Mouse (Mus musculus) ES-E14 (cell line): Measurements from ENCODE around the gene Polr2l. TPM values are rescaled to one million over a fixed set of nuclear protein-coding genes. Genes with fewer than 3 reads are reported as not detected.

Experiments
- DNase-seq: peaks from one replicate; pipeline ENCODE4 v3.0.0-alpha.2; 2013; ENCODE audit warnings: low read depth, low spot score
- H3K27ac ChIP-seq: 2 replicates; pipeline ENCODE4 v1.5.1; 2012; ENCODE audit warnings: low read depth, mild to moderate bottlenecking, low read length, moderate library complexity, mixed read lengths; ENCODE audit not compliant: poor library complexity, insufficient read depth, severe bottlenecking
- H3K36me3 ChIP-seq: 2 replicates; pipeline ENCODE4 v1.6.1; 2012; ENCODE audit warnings: mild to moderate bottlenecking, low read length, moderate library complexity, mixed read lengths; ENCODE audit not compliant: control insufficient read depth, poor library complexity, insufficient read depth, severe bottlenecking
- H3K4me1 ChIP-seq, 2 experiments: fragments of 150-350 bp in 1 of 2; sonication (generic) in 1 of 2; 2 replicates each; pipeline ENCODE4 v1.6.1; 2012; ENCODE audit warnings: low read length in 2 of 2, mild to moderate bottlenecking in 1 of 2, mixed read lengths in 1 of 2; ENCODE audit not compliant: control insufficient read depth in 2 of 2, insufficient read depth in 2 of 2, poor library complexity in 1 of 2
- H3K4me3 ChIP-seq, 2 experiments: fragments of 150-350 bp in 1 of 2; sonication (generic) in 1 of 2; 2 replicates each; pipeline ENCODE4 v1.5.1; 2012; ENCODE audit warnings: low read length in 2 of 2, low read depth in 1 of 2, mild to moderate bottlenecking in 1 of 2, mixed read lengths in 1 of 2; ENCODE audit not compliant: insufficient read depth in 1 of 2, poor library complexity in 1 of 2, severe bottlenecking in 1 of 2
- H3K9ac ChIP-seq: 2 replicates; pipeline ENCODE4 v1.6.1; 2012; ENCODE audit warnings: low read depth, mild to moderate bottlenecking, low read length, mixed read lengths; ENCODE audit not compliant: poor library complexity, insufficient read depth, severe bottlenecking
- H3K9me3 ChIP-seq: fragments of 150-350 bp; sonication (generic); 2 replicates; pipeline ENCODE4 v1.6.1; 2012; ENCODE audit warnings: low read depth, mild to moderate bottlenecking, low read length; ENCODE audit not compliant: control insufficient read depth, insufficient read depth
- CHD2 ChIP-seq: IDR thresholded peaks from 2 replicates; pipeline ENCODE4 v1.6.1; 2014; ENCODE audit warnings: mild to moderate bottlenecking, low read depth, low read length, inconsistent platforms
- HCFC1 ChIP-seq: IDR thresholded peaks from 2 replicates; pipeline ENCODE4 v1.6.1; 2012; ENCODE audit warnings: low read length, inconsistent platforms, borderline replicate concordance; ENCODE audit not compliant: insufficient read depth
- MAFK ChIP-seq: IDR thresholded peaks from 2 replicates; pipeline ENCODE4 v1.6.1; 2014; ENCODE audit warnings: mild to moderate bottlenecking, low read depth, low read length, inconsistent platforms; ENCODE audit not compliant: insufficient read depth
- ZC3H11A ChIP-seq: IDR thresholded peaks from 2 replicates; pipeline ENCODE4 v1.6.1; 2012; ENCODE audit warnings: low read depth, mild to moderate bottlenecking, inconsistent platforms, low read length, borderline replicate concordance
- ZNF384 ChIP-seq: IDR thresholded peaks from 2 replicates; pipeline ENCODE4 v1.6.1; 2012; ENCODE audit warnings: low read depth, low read length, inconsistent platforms
- in situ Hi-C, 2 experiments: fragments of 600-800 bp; cut with MboI; formaldehyde crosslinking; loops; one replicate each; pipeline ENCODE4 v1.15.1; 2025; ENCODE audit warnings: low sequenced_read_pairs in 2 of 2, inconsistent platforms in 1 of 2; ENCODE audit not compliant: unreplicated experiment in 2 of 2
- total RNA-seq: library from RNA; depleted of rRNA; stranded (reverse); fragments of 300-350 nt; gene quantifications from 2 replicates; pipeline ENCODE4 v1.2.3, GENCODE M21; 2012

Polr2l gene
- total RNA-seq, 1 experiment: 120 TPM

DNA sequence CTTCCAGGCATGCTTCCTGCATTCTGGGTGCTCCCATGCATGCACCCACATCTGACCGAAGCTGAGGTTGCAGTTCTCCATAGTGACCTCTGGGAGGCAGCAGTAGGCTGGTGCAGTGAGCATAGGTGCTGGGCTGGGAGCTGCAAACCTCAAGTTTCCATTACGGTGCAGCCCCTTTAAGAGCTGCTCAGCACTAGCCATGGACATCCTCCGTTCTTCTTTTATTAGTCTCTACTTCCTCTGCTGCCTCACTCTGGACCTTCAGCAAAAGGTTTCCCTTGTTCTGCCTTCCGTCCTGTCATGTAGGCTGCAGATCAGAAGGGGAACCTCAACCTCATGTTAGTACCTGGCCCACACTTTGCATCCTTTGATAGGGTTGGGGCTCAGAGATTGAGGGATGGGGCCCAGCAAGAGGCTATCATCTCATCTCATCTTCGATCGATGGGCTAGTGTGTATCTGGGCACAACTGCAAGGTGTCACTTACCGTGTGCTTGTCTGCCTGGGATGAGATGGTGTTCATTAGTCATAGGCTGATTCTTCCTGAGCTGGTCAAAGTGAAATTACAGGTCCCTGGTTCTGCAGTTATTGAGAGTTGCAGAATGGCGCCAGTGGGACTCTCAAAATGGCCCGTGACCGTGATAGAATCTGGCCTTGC is 6.0 kb upstream of the Polr2l start:
- H3K9ac ChIP-seq: no peak overlapping the region
- no peak overlapping the region for H3K4me3 ChIP-seq
- no peak for DNase-seq
- peak; percentile 34; the same call in 1 of the 2 replicates for TF ChIP-seq MAFK
- TF ChIP-seq ZNF384: no peak
- peak; percentile 77; the same call in 1 of the 2 replicates for TF ChIP-seq ZC3H11A
- no peak for TF ChIP-seq CHD2
- no peak overlapping the region for H3K27ac ChIP-seq
- H3K4me1 ChIP-seq: peaks cover 4 to 15% of the 10 kb centered on the region in 2 experiments; a peak in 2 of 4 replicates
- H3K9me3 ChIP-seq: no peaks in the 10 kb centered on the region
- in situ Hi-C loops: no loop called here
- no peaks in the 10 kb centered on the region; the same call in 1 of the 2 replicates for H3K36me3 ChIP-seq

DNA sequence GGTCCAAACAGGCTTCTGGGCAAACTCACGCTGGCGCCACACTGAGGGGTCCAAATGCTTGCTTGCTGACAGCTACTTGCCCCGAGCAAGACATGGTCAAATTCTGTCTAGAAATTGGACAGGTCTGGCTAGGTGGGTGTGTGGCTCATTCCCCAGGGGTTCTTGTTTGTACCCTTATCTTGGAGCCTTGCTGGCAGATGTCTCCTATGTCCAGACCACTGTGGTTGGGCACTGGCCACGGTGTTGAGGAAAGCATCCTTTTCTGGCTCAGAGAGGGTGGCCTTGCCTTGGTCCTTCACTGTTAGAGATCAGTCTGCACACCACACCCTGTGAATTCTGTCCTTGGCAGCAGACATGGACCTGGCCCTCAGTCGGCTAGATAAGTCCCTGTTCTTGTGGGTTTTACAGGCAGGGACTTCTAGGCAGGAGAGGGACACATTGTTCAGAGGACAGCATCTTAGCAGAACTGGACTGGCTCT is 3.4 kb upstream of the Polr2l start:
- no peaks in the 10 kb centered on the region for H3K36me3 ChIP-seq
- no peak overlapping the region for H3K4me3 ChIP-seq
- H3K9me3 ChIP-seq: no peaks in the 10 kb centered on the region
- no peak for DNase-seq
- H3K27ac ChIP-seq: no peak overlapping the region
- TF ChIP-seq ZC3H11A: no peak
- TF ChIP-seq HCFC1: no peak
- peaks cover 4 to 15% of the 10 kb centered on the region in 2 experiments; a peak in 2 of 4 replicates for H3K4me1 ChIP-seq
- H3K9ac ChIP-seq: no peak overlapping the region
- in situ Hi-C loops: no loop called here

DNA sequence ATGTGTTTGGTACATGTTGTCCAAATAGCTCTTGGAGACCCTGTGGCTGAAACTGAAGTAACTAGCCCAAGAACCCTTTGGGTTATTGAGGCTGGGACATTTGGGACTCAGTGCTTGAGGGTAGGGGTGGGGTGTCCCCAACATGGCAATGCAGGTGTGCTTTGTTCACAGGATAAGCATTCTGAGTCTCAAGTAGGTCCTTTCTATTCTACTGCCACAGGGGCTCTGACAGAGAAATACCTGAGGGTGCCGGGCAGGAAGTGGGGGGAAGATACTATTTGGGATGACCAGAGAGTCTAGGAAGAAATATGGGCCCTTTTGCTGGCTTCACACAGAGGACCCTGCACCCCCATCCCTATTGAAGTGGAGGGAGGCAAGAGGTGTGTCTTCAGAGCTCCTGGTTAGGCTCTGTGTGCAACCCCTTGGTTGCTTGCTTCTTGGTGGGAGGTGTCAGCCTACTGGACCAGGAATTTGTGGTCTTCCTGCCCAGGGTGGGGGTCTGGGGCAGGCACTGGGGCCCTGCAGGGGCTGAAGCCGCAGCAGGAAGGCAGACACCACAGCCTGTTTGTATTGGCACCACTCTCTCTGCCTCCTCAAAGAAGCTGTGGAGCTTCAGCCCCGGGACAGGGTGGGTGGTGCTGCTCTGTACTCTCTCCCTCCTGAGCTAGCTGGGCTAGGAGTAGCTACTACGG is 2.8 kb upstream of the Polr2l start:
- peaks cover 2% of the 10 kb centered on the region for H3K36me3 ChIP-seq
- no peak overlapping the region for H3K9ac ChIP-seq
- peaks cover 3 to 16% of the 10 kb centered on the region in 2 experiments; a peak in 2 of 4 replicates for H3K4me1 ChIP-seq
- in situ Hi-C loops: no loop called here
- TF ChIP-seq CHD2: no peak
- TF ChIP-seq ZNF384: no peak
- no peak for TF ChIP-seq MAFK
- TF ChIP-seq HCFC1: no peak
- TF ChIP-seq ZC3H11A: no peak
- no peak overlapping the region for H3K4me3 ChIP-seq
- no peak for DNase-seq
- no peak overlapping the region for H3K27ac ChIP-seq
- H3K9me3 ChIP-seq: no peaks in the 10 kb centered on the region

DNA sequence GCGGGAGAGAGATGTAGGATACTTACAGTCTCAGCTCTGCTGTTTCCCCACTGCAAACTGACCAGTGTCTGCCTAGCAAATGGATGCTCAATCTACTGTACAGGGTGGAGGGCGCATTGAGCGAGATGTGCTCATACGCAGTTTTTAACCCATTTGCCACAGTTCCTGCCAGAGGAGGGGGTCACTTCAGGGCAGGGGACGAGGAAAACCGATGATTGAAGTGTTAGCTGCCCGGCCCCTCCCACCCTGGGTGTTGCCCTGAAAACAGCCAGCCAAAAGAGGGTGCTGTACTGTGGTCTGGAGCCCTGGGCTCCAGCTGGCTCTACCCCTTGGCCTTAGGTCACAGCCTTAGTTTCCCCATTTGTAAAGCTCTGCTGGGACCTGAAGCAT is 2.0 kb upstream of the Polr2l start:
- H3K9me3 ChIP-seq: no peaks in the 10 kb centered on the region
- no peak overlapping the region for H3K27ac ChIP-seq
- peak overlapping the region in 1 of 2 experiments; percentile 6; a peak in 1 of 4 replicates for H3K4me3 ChIP-seq
- H3K9ac ChIP-seq: no peak overlapping the region
- in situ Hi-C loops: no loop called here
- peaks cover 3 to 15% of the 10 kb centered on the region in 2 experiments; a peak in 2 of 4 replicates for H3K4me1 ChIP-seq
- H3K36me3 ChIP-seq: peaks cover 7% of the 10 kb centered on the region
- TF ChIP-seq ZC3H11A (no peak), HCFC1 (no peak), ZNF384 (no peak)
- no peak for DNase-seq
